Mouse (Mus musculus): ENCODE results near the gene Fxyd1.
A peak's percentile ranks its signal among the peaks of the same experiment; 100 is the strongest.

Fxyd1 gene

GRCm38 (mm10) chr7:31057071-31057470, at the start of gene Fxyd1:
Gene Fxyd1, minus strand, starts transcription at chr7:31057199.
- no peak for ATAC-seq (ENCODE audit: low TSS enrichment)

- no peak for ATAC-seq (ENCODE audit: low TSS enrichment)
Measured at GRCm38 (mm10) chr7:31106166-31106565, 49.2 kb upstream of the Fxyd1 start.

GRCm38 (mm10) chr7:31105061-31105768, 48.2 kb upstream of the Fxyd1 start:
- ATAC-seq (ENCODE audit: low TSS enrichment) = peak; percentile 88

- no peak for ATAC-seq (ENCODE audit: low TSS enrichment)
Measured at GRCm38 (mm10) chr7:31100786-31101185, 43.8 kb upstream of the Fxyd1 start.

- no peak for ATAC-seq (ENCODE audit: low TSS enrichment)
Measured at GRCm38 (mm10) chr7:31099612-31099982, 42.6 kb upstream of the Fxyd1 start.

- no peak for ATAC-seq (ENCODE audit: low TSS enrichment)
Measured at GRCm38 (mm10) chr7:31098697-31099611, 42.0 kb upstream of the Fxyd1 start.

- peak; percentile 91 for ATAC-seq (ENCODE audit: low TSS enrichment)
Measured at GRCm38 (mm10) chr7:31097583-31098248, 40.7 kb upstream of the Fxyd1 start.

GRCm38 (mm10) chr7:31096892-31097564, 40.0 kb upstream of the Fxyd1 start:
- ATAC-seq (ENCODE audit: low TSS enrichment) = no peak

GRCm38 (mm10) chr7:31094774-31095501, 37.9 kb upstream of the Fxyd1 start:
- ATAC-seq (ENCODE audit: low TSS enrichment) = no peak

- ATAC-seq (ENCODE audit: low TSS enrichment) = no peak
Measured at GRCm38 (mm10) chr7:31089721-31090120, 32.7 kb upstream of the Fxyd1 start.

- no peak for ATAC-seq (ENCODE audit: low TSS enrichment)
Measured at GRCm38 (mm10) chr7:31088206-31088605, 31.2 kb upstream of the Fxyd1 start.

GRCm38 (mm10) chr7:31087262-31087661, 30.3 kb upstream of the Fxyd1 start:
- ATAC-seq (ENCODE audit: low TSS enrichment) = no peak

GRCm38 (mm10) chr7:31086175-31086755, 29.3 kb upstream of the Fxyd1 start:
- ATAC-seq (ENCODE audit: low TSS enrichment) = no peak

- peak; percentile 58 for ATAC-seq (ENCODE audit: low TSS enrichment)
Measured at GRCm38 (mm10) chr7:31085171-31085570, 28.2 kb upstream of the Fxyd1 start.

- ATAC-seq (ENCODE audit: low TSS enrichment) = no peak
Measured at GRCm38 (mm10) chr7:31084140-31084539, 27.1 kb upstream of the Fxyd1 start.

GRCm38 (mm10) chr7:31082831-31083588, 26.0 kb upstream of the Fxyd1 start:
- ATAC-seq (ENCODE audit: low TSS enrichment) = peak; percentile 62

GRCm38 (mm10) chr7:31082106-31082505, 25.1 kb upstream of the Fxyd1 start:
- ATAC-seq (ENCODE audit: low TSS enrichment) = no peak

- ATAC-seq (ENCODE audit: low TSS enrichment) = no peak
Measured at GRCm38 (mm10) chr7:31081106-31081505, 24.1 kb upstream of the Fxyd1 start.

GRCm38 (mm10) chr7:31080611-31081010, 23.6 kb upstream of the Fxyd1 start:
- no peak for ATAC-seq (ENCODE audit: low TSS enrichment)

GRCm38 (mm10) chr7:31079670-31080069, 22.7 kb upstream of the Fxyd1 start:
- ATAC-seq (ENCODE audit: low TSS enrichment) = no peak

All from frontal cortex, adult (tissue).